Mouse (Mus musculus) mature B cell (primary cell): ENCODE data around the gene Zswim1.

Experiments
- in situ Hi-C: fragments of 300-500 bp; cut with MboI; formaldehyde crosslinking; loops from 2 replicates; pipeline ENCODE4 v1.14.3; 2019

Gene Zswim1

GRCm38 (mm10) chr2:164822636-164823165, at the start of gene Zswim1:
TSS of gene Zswim1 (plus strand) at chr2:164822686.
- in situ Hi-C loops, result no loop called here

- in situ Hi-C loops, result no loop called here
Observed at GRCm38 (mm10) chr2:164773229-164773988, 49.1 kb upstream of the Zswim1 start.

GRCm38 (mm10) chr2:164773989-164774364, 48.5 kb upstream of the Zswim1 start:
- in situ Hi-C loops, result no loop called here

GRCm38 (mm10) chr2:164776130-164776529, 46.4 kb upstream of the Zswim1 start:
- in situ Hi-C loops, result no loop called here

GRCm38 (mm10) chr2:164776801-164777200, 45.7 kb upstream of the Zswim1 start:
- in situ Hi-C loops, result no loop called here

- in situ Hi-C loops, result no loop called here
Observed at GRCm38 (mm10) chr2:164777246-164778014, 45.1 kb upstream of the Zswim1 start.

- in situ Hi-C loops, result no loop called here
Observed at GRCm38 (mm10) chr2:164778015-164778287, 44.5 kb upstream of the Zswim1 start.

- in situ Hi-C loops, result no loop called here
Observed at GRCm38 (mm10) chr2:164778809-164779208, 43.7 kb upstream of the Zswim1 start.

GRCm38 (mm10) chr2:164779481-164780086, 42.9 kb upstream of the Zswim1 start, which contains the start of gene Tnnc2:
TSS of gene Tnnc2 (minus strand) at chr2:164779967.
- in situ Hi-C loops, result no loop called here

GRCm38 (mm10) chr2:164781876-164782275, 40.6 kb upstream of the Zswim1 start:
- in situ Hi-C loops, result no loop called here

GRCm38 (mm10) chr2:164783926-164784581, 38.4 kb upstream of the Zswim1 start:
- in situ Hi-C loops, result no loop called here

GRCm38 (mm10) chr2:164784869-164785420, 37.5 kb upstream of the Zswim1 start:
- in situ Hi-C loops, result no loop called here

- in situ Hi-C loops, result no loop called here
Observed at GRCm38 (mm10) chr2:164785481-164786387, 36.8 kb upstream of the Zswim1 start, which contains the start of gene Snx21. TSS of gene Snx21 (plus strand) at chr2:164785823.

- in situ Hi-C loops, result no loop called here
Observed at GRCm38 (mm10) chr2:164786388-164786885, 36.0 kb upstream of the Zswim1 start.

- in situ Hi-C loops, result no loop called here
Observed at GRCm38 (mm10) chr2:164787032-164787431, 35.5 kb upstream of the Zswim1 start.

- in situ Hi-C loops, result no loop called here
Observed at GRCm38 (mm10) chr2:164787779-164788178, 34.7 kb upstream of the Zswim1 start.

GRCm38 (mm10) chr2:164788411-164788810, 34.1 kb upstream of the Zswim1 start:
- in situ Hi-C loops, result no loop called here

- in situ Hi-C loops, result no loop called here
Observed at GRCm38 (mm10) chr2:164790451-164790850, 32.0 kb upstream of the Zswim1 start.

- in situ Hi-C loops, result no loop called here
Observed at GRCm38 (mm10) chr2:164791841-164792261, 30.6 kb upstream of the Zswim1 start.

GRCm38 (mm10) chr2:164792400-164793190, 29.9 kb upstream of the Zswim1 start:
- in situ Hi-C loops, result no loop called here
